Mouse (Mus musculus) frontal cortex, adult (tissue): ENCODE measurements around the gene Gm28048.

Source experiments
- ATAC-seq: cut with Nextera tagmentation; 2 replicates; pipeline ENCODE4 v1.9.2; 2017; ENCODE audit warnings: mild to moderate bottlenecking, moderate library complexity, mixed read lengths; ENCODE audit not compliant: low TSS enrichment

Gene Gm28048

DNA sequence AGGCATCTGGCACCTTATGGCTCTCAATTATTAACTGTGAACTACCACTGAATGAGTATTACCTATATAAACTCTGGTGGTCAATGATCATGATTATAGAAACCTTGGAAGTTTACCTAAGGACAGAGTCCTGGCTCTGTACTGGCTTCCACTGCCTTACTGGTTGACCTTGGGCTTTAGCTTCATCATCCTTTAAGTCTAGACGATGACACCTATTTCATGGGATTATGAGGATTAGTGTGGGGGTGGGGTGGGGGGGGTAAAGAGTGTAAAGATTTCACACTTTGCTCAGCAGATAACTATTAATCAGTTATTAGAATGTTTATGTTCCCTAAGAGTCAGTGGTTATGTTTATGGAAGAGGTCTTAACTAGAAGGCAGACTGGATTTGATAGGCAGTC lies 7.9 kb upstream of the Gm28048 start:
- no peak for ATAC-seq

DNA sequence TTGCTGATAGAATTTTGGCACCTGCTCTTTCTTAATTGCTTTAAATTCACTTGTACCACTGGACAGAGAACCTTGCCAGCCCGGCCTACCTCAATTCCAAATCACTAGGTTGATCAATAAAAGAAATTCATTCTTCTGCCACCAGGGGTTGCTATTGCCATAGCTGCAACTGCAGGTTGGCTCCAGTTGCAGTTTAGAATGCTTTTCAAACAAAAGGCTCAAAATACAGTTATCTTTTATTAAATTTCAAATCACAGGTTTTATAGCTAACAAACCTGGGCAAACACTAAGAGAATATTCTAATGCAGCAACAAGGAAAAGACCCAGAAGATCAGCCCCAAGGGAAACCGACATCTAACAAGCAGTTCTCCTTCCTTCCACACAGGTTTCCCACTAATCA lies 5.5 kb upstream of the Gm28048 start:
- ATAC-seq, result no peak

GRCm38 (mm10) chr11:22985510-22985909 lies 3.6 kb upstream of the Gm28048 start:
- no peak for ATAC-seq

- no peak for ATAC-seq
These were observed 956 bp upstream of the Gm28048 start for GRCm38 (mm10) chr11:22982846-22983245.

- ATAC-seq, result peak; percentile 47
These were observed 343 bp downstream of the Gm28048 start for GRCm38 (mm10) chr11:22981543-22981950.

- ATAC-seq, result no peak
These were observed 849 bp downstream of the Gm28048 start for GRCm38 (mm10) chr11:22981041-22981440.

DNA sequence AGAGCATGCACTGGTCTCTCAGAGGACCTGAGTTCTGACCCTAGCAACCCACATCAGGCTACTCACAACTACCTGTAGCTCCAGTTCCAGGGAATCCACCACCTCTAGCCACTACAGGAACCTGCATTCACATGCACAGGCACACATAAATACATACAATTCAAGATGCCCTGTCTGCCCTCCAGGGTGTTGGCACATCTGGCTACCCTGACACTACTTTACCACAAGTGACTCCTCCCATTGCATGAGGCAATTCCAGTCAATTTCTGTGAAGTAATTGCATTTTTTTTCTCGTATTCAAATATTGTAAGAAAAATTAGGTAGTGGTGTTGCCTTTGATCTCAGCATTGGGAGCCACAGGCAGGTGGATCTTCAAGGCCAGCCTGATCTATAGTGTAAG lies 2.7 kb downstream of the Gm28048 start:
- ATAC-seq, result no peak

- no peak for ATAC-seq
These were observed 3.2 kb downstream of the Gm28048 start for GRCm38 (mm10) chr11:22978711-22979110.

DNA sequence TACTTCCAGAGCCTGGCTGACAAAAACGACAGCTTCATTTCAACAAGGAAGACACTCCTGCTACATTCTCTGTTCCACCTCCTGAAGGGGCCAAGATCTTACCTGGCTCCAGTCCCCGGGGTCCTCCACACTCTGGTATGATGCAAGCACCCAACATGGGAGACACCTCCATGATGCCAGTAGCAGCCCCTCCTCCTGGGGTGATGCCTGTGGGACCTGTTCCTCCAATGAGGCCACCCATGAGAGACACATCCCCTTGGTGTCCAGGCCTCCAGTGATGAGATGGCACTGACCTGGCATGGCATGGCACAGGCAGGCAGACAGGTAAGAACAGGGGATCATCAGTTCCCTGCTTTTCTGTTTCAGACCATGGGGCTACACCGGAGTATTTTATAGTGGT lies 3.7 kb downstream of the Gm28048 start:
- no peak for ATAC-seq

- peak; percentile 51; the same call in 1 of the 2 replicates for ATAC-seq
These were observed 8.3 kb downstream of the Gm28048 start for GRCm38 (mm10) chr11:22973599-22973998.

DNA sequence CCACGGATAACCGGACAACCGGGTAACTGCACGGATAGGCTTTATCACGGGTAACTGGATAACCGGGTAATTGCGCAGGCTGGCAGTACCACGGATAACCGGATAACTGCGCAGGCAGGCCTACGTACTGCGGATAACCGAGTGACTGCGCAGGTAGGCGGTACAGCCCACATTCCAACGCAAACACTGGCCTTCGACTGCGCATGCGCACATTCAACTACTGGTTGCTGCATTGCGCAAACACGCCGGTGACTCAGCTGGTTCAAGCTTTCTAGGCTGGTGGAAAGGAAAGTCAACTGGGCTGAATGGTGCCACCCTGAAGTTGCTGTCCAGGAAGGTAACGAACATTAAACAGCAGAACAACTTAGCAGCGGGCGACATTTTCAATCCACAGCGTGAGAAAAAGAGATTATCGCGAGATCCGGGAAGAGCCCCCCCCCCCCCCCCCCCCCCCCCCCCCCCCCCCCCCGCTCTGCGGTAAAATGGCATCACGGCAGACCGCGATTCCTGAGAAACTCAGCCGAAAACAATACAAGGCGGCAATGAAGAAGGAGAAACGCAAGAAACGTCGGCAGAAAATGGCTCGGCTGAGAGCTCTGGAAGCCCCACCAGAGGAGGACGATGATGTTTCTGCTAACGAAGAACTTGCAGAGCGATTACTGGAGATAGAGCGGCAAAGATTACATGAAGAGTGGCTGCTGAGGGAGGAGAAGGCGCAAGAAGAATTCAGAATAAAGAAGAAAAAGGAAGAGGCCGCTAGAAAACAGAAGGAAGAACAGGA lies 9.0 kb downstream of the Gm28048 start:
- ATAC-seq, result peak; percentile 36

DNA sequence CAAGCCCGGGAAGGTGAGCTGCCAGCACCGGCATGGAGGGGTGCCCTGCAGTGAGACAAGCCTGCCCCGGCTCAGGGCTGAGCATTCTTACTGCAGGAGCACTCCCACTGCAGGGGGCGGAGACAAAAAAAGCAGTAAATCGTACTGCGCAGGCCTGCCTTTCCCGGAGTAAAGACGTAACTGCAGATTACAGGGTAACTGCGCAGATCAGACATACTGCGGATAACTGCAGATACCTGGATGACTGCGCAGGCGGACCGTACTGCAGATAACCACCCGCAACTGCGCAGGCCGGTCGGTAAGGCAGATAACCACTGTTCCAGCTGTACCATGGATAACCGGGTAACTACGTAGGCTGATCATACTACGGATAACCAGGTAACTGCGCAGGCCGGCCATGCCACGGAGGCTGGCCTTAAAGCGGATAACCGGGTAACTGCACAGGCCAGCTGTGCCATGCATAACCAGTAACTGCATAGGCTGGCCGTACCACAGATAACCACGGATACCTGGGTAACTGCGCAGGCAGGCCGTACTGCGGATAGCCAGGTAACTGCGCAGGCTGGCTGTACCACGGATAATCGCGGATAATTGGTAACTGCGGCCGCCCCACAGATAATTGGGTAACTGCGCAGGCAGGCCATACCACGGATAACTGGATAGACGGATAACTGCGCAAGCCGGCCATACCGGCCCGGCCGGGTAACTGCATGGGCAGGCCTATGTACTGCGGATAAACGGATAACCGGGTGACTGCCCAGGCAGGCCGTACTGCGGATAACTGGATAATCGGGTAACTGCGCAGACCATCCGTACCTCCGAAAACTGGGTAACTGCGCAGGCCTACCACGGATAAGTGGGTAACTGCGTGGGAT lies 9.8 kb downstream of the Gm28048 start, which contains the start of gene Zrsr1:
Gene Zrsr1, plus strand, starts transcription at position 171 of the 875 bp plus-strand sequence.
- peak; percentile 80 for ATAC-seq

DNA sequence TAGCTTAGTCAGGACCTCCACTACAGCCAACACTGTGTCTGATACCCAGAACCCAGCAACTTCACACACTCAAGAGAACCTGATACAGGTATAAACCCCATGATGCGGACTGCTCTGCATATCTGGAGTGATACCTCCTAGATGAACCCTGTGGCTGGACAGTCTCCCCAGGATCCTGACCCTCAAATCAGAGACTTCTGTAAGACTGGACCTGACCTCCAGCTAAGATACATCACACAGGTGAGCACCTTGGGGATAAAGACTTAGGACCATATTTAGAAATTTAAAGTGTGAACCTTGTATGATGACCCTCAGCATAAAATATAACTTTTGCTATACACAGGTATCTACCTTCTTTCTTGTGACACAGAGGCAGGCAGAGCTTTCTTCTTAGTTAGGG lies 11.3 kb downstream of the Gm28048 start:
- no peak for ATAC-seq

- no peak for ATAC-seq
These were observed 12.4 kb downstream of the Gm28048 start for GRCm38 (mm10) chr11:22969486-22969885.

- ATAC-seq, result no peak
These were observed 16.4 kb downstream of the Gm28048 start for GRCm38 (mm10) chr11:22965503-22965902.

- ATAC-seq, result no peak
These were observed 17.5 kb downstream of the Gm28048 start for GRCm38 (mm10) chr11:22964401-22964800.

DNA sequence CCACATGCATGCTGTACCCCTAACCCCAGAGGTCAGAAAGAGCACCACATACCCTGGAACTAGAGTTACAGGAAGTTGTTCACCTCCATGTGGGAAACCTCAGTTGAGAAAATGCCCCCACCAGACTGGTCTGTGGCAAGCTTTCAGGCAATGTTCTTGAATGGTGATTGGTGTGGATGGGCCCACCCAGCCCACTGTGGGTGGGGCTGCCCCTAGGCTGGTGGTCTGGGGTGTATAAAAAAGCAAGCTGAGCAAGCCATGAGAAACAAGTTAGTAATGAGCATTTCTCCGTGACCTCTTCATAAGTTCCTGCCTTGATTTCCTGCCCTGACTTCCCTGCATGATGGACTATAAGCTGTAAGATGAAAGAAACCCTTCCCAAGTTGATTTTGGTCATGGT lies 19.8 kb downstream of the Gm28048 start:
- ATAC-seq, result no peak

DNA sequence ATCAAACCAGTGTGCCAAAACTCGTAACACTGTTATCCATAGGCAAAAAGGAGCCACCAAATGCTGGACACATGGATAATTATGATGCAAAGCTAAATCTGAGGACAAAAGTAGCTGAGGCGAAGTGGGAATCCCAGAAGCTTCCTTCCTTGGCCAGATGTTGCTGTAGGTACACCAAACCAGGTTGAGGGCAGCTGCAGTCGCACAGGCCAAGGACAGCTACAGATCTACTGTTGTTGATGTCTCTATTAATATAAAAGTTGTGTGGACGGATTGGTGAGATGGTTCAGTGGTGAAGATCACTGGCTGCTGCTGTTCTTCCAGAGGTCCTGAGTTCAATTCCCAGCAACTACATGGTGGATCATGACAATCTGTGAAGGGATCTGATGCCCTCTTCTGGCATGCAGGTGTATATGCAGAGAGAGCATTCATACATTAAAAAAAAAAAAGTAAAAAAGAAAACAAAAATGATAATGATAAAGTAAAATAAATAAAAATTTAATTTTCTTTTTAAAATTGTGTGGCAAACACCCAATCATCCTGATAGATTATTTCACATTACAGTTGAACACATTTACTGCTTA lies 24.0 kb downstream of the Gm28048 start:
- ATAC-seq, result no peak

GRCm38 (mm10) chr11:22956830-22957229 lies 25.1 kb downstream of the Gm28048 start:
- ATAC-seq, result peak; percentile 73

DNA sequence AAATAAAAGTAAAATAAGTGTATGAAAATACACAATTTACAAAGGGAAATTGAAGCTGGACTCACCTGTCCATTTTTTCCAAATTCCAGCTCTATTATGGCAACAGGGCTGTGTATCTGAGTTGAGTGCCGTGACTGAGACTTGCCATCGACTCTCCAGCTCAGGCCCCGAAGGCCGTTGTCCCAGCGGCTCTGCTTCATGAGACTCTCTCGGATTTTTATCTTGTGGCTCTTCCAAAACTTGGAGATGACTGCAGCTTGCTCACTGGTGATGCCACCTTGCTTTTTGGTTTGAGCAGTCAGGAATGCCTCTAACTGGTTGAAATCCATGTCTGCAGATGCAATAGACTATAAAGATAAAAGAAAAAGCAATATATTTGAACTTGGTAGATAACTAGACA lies 25.5 kb downstream of the Gm28048 start:
- no peak for ATAC-seq

- no peak for ATAC-seq
These were observed 29.2 kb downstream of the Gm28048 start for GRCm38 (mm10) chr11:22952668-22953067.

- ATAC-seq, result no peak
These were observed 31.8 kb downstream of the Gm28048 start for GRCm38 (mm10) chr11:22950131-22950530.
